Comparison of ENCODE assay signal across 14 mouse cellular contexts in genomic region chr19:46968833-46969232, GRCm38 (mm10). TPM values are rescaled to one million over a fixed set of nuclear protein-coding genes. Genes with fewer than 3 reads are reported as not detected.
A peak's percentile ranks its signal among the peaks of the same experiment; 100 is the strongest.
DNase-seq lines count a peak whose midpoint lies in the region; ATAC-seq and TF ChIP-seq lines count a peak whose summit lies in the region.
"Had no signal": no experiment of that assay in that cellular context is flagged by ENCODE, and none has a peak within 500 bp of the region (broad histone marks: within the 10 kb centered on the region; RNA-seq: fewer than 3 reads in every experiment).

No protein-coding gene starts in this region.

- H3K27ac ChIP-seq in gastrocnemius, adult 2 months = peak overlapping the region; percentile 71
- peak overlapping the region; percentile 70 for H3K27ac ChIP-seq in left cerebral cortex, adult 2 months
- H3K27ac ChIP-seq: forebrain, embryonic 12.5 days; hindbrain, postnatal 0 days; limb, embryonic 13.5 days; neural tube, embryonic 13.5 days had no signal

- 0 out of 2 replicates have a peak, but pooled peaks have one; percentile 16 for ATAC-seq in megakaryocyte progenitor cell, adult 5-6 weeks (replicated peaks; ENCODE audit: poor library complexity)
- ATAC-seq: hindbrain, postnatal 0 days had no signal

- intact Hi-C loops in gastrocnemius, adult 2 months (cut with DNase I) = no loop called here
- intact Hi-C loops in gastrocnemius, postnatal 14 days (cut with DNase I; ENCODE audit: low total_unique reads) = no loop called here
- intact Hi-C loops in left cerebral cortex, adult 2 months (cut with DNase I) = loop anchor here (10.0 kb wide), 1 partner anchor 204 kb away; the partner anchor contains the start of gene Cnnm2

- H3K4me3 ChIP-seq in gastrocnemius, adult 2 months = no peak overlapping the region
- H3K4me3 ChIP-seq in left cerebral cortex, adult 2 months = no peak overlapping the region
- H3K4me3 ChIP-seq: forebrain, embryonic 12.5 days; limb, embryonic 13.5 days; neural tube, embryonic 13.5 days had no signal

- DNase-seq in gastrocnemius, adult 2 months = no peak
- no peak for DNase-seq in gastrocnemius, postnatal 14 days
- DNase-seq in left cerebral cortex, adult 2 months (ENCODE audit: extremely low spot score in 1 of 2, low spot score in 2 of 2) = no peak
- DNase-seq in left cerebral cortex, adult 18-20 months (ENCODE audit: low spot score in 2 of 2) = no peak
- peak; percentile 57 for DNase-seq in brain, adult 2 months (ENCODE audit: low read depth, low spot score)
- DNase-seq in natural killer cell, adult 2 months (ENCODE audit: low spot score in 2 of 2) = no peak
- DNase-seq in right cerebral cortex, postnatal 14 days = no peak
- DNase-seq: retina, postnatal 1 day had no signal

- TF ChIP-seq CTCF in gastrocnemius, adult 2 months (IDR thresholded peaks at IDR 0.05) = no peak
- TF ChIP-seq CTCF in left cerebral cortex, adult 2 months (IDR thresholded peaks at IDR 0.05) = no peak

RNA-seq across cellular contexts. Expression of gene Ina, which starts 45.7 kb away (rescaled TPM):
- total RNA-seq in gastrocnemius, adult 2 months (2021) = not detected
- not detected for total RNA-seq in gastrocnemius, postnatal 14 days (2021)
- 100 to 1,000 TPM; 219 to 227 TPM for total RNA-seq in left cerebral cortex, adult 2 months (2021)
- total RNA-seq in left cerebral cortex, adult 18-20 months (2021) = 100 to 1,000 TPM; 208 to 220 TPM
- total RNA-seq in megakaryocyte progenitor cell, adult 5-6 weeks (2015) = 0.22 TPM in 1 of 2 replicates, not detected in the other
- total RNA-seq in megakaryocyte progenitor cell, adult 5-6 weeks (2017) = not detected in 2 replicates
- total RNA-seq: CH12.LX had no signal

RNA-seq across cellular contexts. Expression of gene Nt5c2, which starts 46.1 kb away (rescaled TPM):
- total RNA-seq in gastrocnemius, adult 2 months (2021) = 10 to 100 TPM in 1 of 2 experiments, 1 to 10 TPM in 1; 9.5 to 18.2 TPM
- total RNA-seq in gastrocnemius, postnatal 14 days (2021) = 10 to 100 TPM; 17.5 to 23.0 TPM
- total RNA-seq in left cerebral cortex, adult 2 months (2021) = 10 to 100 TPM; 73.7 to 82.1 TPM
- total RNA-seq in left cerebral cortex, adult 18-20 months (2021) = 10 to 100 TPM; 78.9 to 82.6 TPM
- 52.5 and 59.4 TPM in 2 replicates for total RNA-seq in megakaryocyte progenitor cell, adult 5-6 weeks (2015)
- total RNA-seq in megakaryocyte progenitor cell, adult 5-6 weeks (2017) = 79.3 and 80.0 TPM in 2 replicates

Comparison
In these comparisons a context has a peak if more than half of its experiments do, and no peak if none do; other contexts are left out.
1. RNA of gene Ina, which starts 45.7 kb away (total RNA-seq): 219 to 227 TPM in left cerebral cortex, adult 2 months and 208 to 220 TPM in left cerebral cortex, adult 18-20 months; not detected in gastrocnemius, postnatal 14 days, not detected in gastrocnemius, adult 2 months and 0.22 TPM in megakaryocyte progenitor cell, adult 5-6 weeks; every median in the first group is over 100 times any median in the second.